Mouse (Mus musculus): ENCODE results near the gene Ptges3l. TPM values are rescaled to one million over a fixed set of nuclear protein-coding genes. Genes with fewer than 3 reads are reported as not detected.
"Not testable (repeated sequence)": the region's sequence is repeated elsewhere in the genome, so short reads cannot be mapped to it uniquely, and the experiment has no call there.

Gene Ptges3l
- polyA plus RNA-seq, 1 experiment from 2014 or later, result 75.3 TPM

- no peaks in the 10 kb centered on the region for H3K27me3 ChIP-seq (ENCODE audit: control insufficient read depth, insufficient read depth, low read length)
- ATAC-seq (replicated peaks; ENCODE audit: insufficient number of reproducible peaks, low FRiP score, low TSS enrichment), result no peak
These were observed 25.3 kb upstream of the Ptges3l start for GRCm38 (mm10) chr11:101450394-101450793.

GRCm38 (mm10) chr11:101449596-101449995 is 24.5 kb upstream of the Ptges3l start:
- H3K4me2 ChIP-seq; H3K9me3 ChIP-seq (replicated peaks; ENCODE audit: control insufficient read depth, low read length); H3K4me3 ChIP-seq (ENCODE audit: low read depth, low read length); H3K4me1 ChIP-seq (ENCODE audit: control insufficient read depth, insufficient read depth, low read length); H3K27me3 ChIP-seq (ENCODE audit: control insufficient read depth, insufficient read depth, low read length); ATAC-seq (replicated peaks; ENCODE audit: insufficient number of reproducible peaks, low FRiP score, low TSS enrichment); H3K9ac ChIP-seq (ENCODE audit: low read depth, low read length); H3K36me3 ChIP-seq (ENCODE audit: control insufficient read depth, insufficient read depth, low read length); H3K27ac ChIP-seq (ENCODE audit: low read depth, low read length): not testable (repeated sequence)
- WGBS (ENCODE audit: insufficient replicate concordance), result 79% methylated on average over 4 of the region's 4 CpGs

More at GRCm38 (mm10) chr11:101450394-101450793, 25.3 kb upstream of the Ptges3l start:
- no peak overlapping the region for H3K4me2 ChIP-seq
- no peak overlapping the region for H3K4me3 ChIP-seq (ENCODE audit: low read depth, low read length)
- H3K36me3 ChIP-seq (ENCODE audit: control insufficient read depth, insufficient read depth, low read length), result peaks cover 2% of the 10 kb centered on the region; the same call in 1 of the 2 replicates
- H3K27ac ChIP-seq (ENCODE audit: low read depth, low read length), result no peak overlapping the region
- WGBS (ENCODE audit: insufficient replicate concordance), result 85% methylated on average over 3 of the region's 3 CpGs
- H3K4me1 ChIP-seq (ENCODE audit: control insufficient read depth, insufficient read depth, low read length), result 0 out of 2 replicates have a peak, but pooled peaks cover 6% of the 10 kb centered on the region
- H3K9me3 ChIP-seq (replicated peaks; ENCODE audit: control insufficient read depth, low read length), result no peaks in the 10 kb centered on the region
- no peak overlapping the region for H3K9ac ChIP-seq (ENCODE audit: low read depth, low read length)

GRCm38 (mm10) chr11:101448899-101449298 is 23.8 kb upstream of the Ptges3l start:
- WGBS (ENCODE audit: insufficient replicate concordance), result 71% methylated on average over 4 of the region's 4 CpGs
- ATAC-seq (replicated peaks; ENCODE audit: insufficient number of reproducible peaks, low FRiP score, low TSS enrichment), result no peak

DNA sequence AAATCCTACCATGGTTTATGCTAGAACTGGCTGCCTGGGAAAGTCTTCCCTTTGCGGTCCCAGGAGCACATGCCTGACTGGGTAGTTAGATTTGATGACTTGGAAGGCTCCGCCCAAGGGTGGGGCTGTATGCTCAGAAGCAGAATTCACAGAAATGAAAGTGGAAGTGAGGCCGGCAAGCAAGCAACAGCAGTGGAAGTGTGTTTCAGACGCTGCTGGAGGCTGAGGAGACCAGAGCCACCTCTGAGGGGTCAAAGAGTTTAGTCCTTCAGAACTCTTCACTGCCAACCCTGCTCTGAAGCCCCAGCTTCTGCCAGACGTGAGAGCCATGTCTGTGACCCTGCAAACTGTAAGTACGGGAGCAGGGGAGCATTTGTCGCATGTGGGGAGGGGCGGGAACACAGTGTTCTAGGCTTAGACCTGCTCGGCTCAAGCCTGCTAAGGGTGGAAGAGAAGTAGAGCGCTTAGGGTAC is 23.2 kb upstream of the Ptges3l start, which contains the start of gene Ifi35:
Ifi35 (plus strand) TSS at position 134 of the 473 bp plus-strand sequence.
- ATAC-seq (replicated peaks; ENCODE audit: insufficient number of reproducible peaks, low FRiP score, low TSS enrichment), result peak; percentile 71
- peak within 1 kb of the TSS; percentile 63 for H3K4me2 ChIP-seq
- no peaks in the 10 kb centered on the region for H3K27me3 ChIP-seq (ENCODE audit: control insufficient read depth, insufficient read depth, low read length)
- H3K9ac ChIP-seq (ENCODE audit: low read depth, low read length), result peak within 1 kb of the TSS; percentile 74
- peaks cover 10% of the 10 kb centered on the region for H3K4me1 ChIP-seq (ENCODE audit: control insufficient read depth, insufficient read depth, low read length)
- H3K27ac ChIP-seq (ENCODE audit: low read depth, low read length), result peak within 1 kb of the TSS; percentile 62
- peaks cover 19% of the 10 kb centered on the region for H3K36me3 ChIP-seq (ENCODE audit: control insufficient read depth, insufficient read depth, low read length)
- peak within 1 kb of the TSS; percentile 50 for H3K4me3 ChIP-seq (ENCODE audit: low read depth, low read length)
- H3K9me3 ChIP-seq (replicated peaks; ENCODE audit: control insufficient read depth, low read length), result no peaks in the 10 kb centered on the region
- WGBS (ENCODE audit: insufficient replicate concordance), result 18% methylated on average over 10 of the region's 10 CpGs

More at GRCm38 (mm10) chr11:101448899-101449298, 23.8 kb upstream of the Ptges3l start:
- 0 out of 2 replicates have a peak overlapping the region, but pooled peaks have one; percentile 1 for H3K27ac ChIP-seq (ENCODE audit: low read depth, low read length)
- peak overlapping the region; percentile 74; the same call in 1 of the 2 replicates for H3K9ac ChIP-seq (ENCODE audit: low read depth, low read length)
- no peaks in the 10 kb centered on the region for H3K9me3 ChIP-seq (replicated peaks; ENCODE audit: control insufficient read depth, low read length)
- H3K27me3 ChIP-seq (ENCODE audit: control insufficient read depth, insufficient read depth, low read length), result no peaks in the 10 kb centered on the region
- H3K36me3 ChIP-seq (ENCODE audit: control insufficient read depth, insufficient read depth, low read length), result peaks cover 14% of the 10 kb centered on the region
- peak overlapping the region; percentile 50 for H3K4me3 ChIP-seq (ENCODE audit: low read depth, low read length)
- peaks cover 6% of the 10 kb centered on the region for H3K4me1 ChIP-seq (ENCODE audit: control insufficient read depth, insufficient read depth, low read length)
- peak overlapping the region; percentile 63 for H3K4me2 ChIP-seq

GRCm38 (mm10) chr11:101447786-101448185 is 22.7 kb upstream of the Ptges3l start:
- Histone ChIP-seq H3K27ac (ENCODE audit: low read depth, low read length) (peak overlapping the region; percentile 62; the same call in 1 of the 2 replicates), H3K9ac (ENCODE audit: low read depth, low read length) (no peak overlapping the region), H3K27me3 (ENCODE audit: control insufficient read depth, insufficient read depth, low read length) (no peaks in the 10 kb centered on the region), H3K4me2 (peak overlapping the region; percentile 63), H3K4me1 (ENCODE audit: control insufficient read depth, insufficient read depth, low read length) (peaks cover 10% of the 10 kb centered on the region), H3K9me3 (replicated peaks; ENCODE audit: control insufficient read depth, low read length) (no peaks in the 10 kb centered on the region), H3K4me3 (ENCODE audit: low read depth, low read length) (no peak overlapping the region), H3K36me3 (ENCODE audit: control insufficient read depth, insufficient read depth, low read length) (peaks cover 22% of the 10 kb centered on the region)
- no peak for ATAC-seq (replicated peaks; ENCODE audit: insufficient number of reproducible peaks, low FRiP score, low TSS enrichment)
- 82% methylated on average over 5 of the region's 5 CpGs for WGBS (ENCODE audit: insufficient replicate concordance)

DNA sequence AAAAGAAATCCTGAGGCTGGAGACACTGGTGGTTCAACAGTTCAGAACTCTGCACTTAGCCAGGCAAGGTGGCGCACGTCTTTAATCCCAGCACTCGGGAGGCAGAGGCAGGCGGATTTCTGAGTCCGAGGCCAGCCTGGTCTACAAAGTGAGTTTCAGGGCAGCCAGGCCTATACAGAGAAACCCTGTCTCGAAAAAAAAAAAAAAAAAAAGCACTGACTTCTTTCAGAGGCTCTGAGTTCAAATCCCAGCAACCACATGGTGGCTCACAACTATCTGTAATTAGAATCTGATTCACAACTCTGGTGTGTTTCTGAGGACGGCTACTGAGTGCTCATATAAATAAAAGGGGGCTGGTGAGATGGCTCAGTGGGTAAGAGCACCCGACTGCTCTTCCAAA is 21.7 kb upstream of the Ptges3l start:
- 89% methylated on average over 8 of the region's 8 CpGs for WGBS (ENCODE audit: insufficient replicate concordance)
- H3K4me1 ChIP-seq (ENCODE audit: control insufficient read depth, insufficient read depth, low read length); H3K4me3 ChIP-seq (ENCODE audit: low read depth, low read length); H3K27ac ChIP-seq (ENCODE audit: low read depth, low read length); H3K9ac ChIP-seq (ENCODE audit: low read depth, low read length); ATAC-seq (replicated peaks; ENCODE audit: insufficient number of reproducible peaks, low FRiP score, low TSS enrichment); H3K9me3 ChIP-seq (replicated peaks; ENCODE audit: control insufficient read depth, low read length); H3K4me2 ChIP-seq; H3K27me3 ChIP-seq (ENCODE audit: control insufficient read depth, insufficient read depth, low read length): not testable (repeated sequence)
- peaks cover 22% of the 10 kb centered on the region for H3K36me3 ChIP-seq (ENCODE audit: control insufficient read depth, insufficient read depth, low read length)

DNA sequence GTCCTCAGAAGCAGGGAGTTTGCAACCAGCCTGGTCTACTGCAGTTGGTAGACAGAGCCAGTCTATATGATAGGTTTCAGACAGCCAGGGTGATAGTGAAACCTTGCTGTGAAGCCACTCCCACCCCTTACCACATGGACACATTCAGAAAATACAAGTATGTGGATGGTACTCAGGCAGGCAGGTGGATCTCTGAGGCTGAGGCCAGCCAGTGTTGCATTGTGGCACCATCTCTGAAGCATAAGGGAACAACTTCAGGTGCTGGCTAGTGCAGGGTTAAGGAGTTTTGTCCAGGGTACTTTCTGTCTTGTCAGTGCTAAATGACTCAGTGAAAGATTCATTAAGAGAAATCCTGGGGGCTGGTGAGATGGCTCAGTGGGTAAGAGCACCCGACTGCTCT is 21.2 kb upstream of the Ptges3l start:
- no peak overlapping the region for H3K27ac ChIP-seq (ENCODE audit: low read depth, low read length)
- no peak for ATAC-seq (replicated peaks; ENCODE audit: insufficient number of reproducible peaks, low FRiP score, low TSS enrichment)

DNA sequence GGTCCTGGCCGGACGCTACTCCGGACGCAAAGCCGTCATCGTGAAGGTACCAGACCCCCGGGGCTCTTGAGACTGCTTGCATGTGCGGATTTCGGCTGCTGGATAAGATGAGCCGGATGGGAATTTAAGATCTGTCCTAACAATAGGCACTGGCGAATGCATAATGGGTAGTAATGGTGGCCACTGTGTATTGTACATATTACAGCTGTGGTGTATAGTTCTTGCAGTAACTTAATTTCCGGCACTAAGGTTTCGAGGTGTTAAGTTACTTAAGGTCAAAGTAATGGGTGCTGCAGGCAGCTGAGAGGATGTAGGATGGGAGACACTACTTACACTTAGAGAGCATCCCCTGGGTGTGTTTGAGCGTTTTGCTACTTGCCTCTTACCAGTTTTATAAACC is 17.6 kb upstream of the Ptges3l start:
- H3K4me2 ChIP-seq, result peak overlapping the region; percentile 94
- peak overlapping the region; percentile 94 for H3K27ac ChIP-seq (ENCODE audit: low read depth, low read length)
- H3K4me1 ChIP-seq (ENCODE audit: control insufficient read depth, insufficient read depth, low read length), result peaks cover 4% of the 10 kb centered on the region
- ATAC-seq (replicated peaks; ENCODE audit: insufficient number of reproducible peaks, low FRiP score, low TSS enrichment), result no peak
- H3K27me3 ChIP-seq (ENCODE audit: control insufficient read depth, insufficient read depth, low read length), result no peaks in the 10 kb centered on the region
- peaks cover 22% of the 10 kb centered on the region for H3K36me3 ChIP-seq (ENCODE audit: control insufficient read depth, insufficient read depth, low read length)
- peak overlapping the region; percentile 93 for H3K9ac ChIP-seq (ENCODE audit: low read depth, low read length)
- H3K9me3 ChIP-seq (replicated peaks; ENCODE audit: control insufficient read depth, low read length), result no peaks in the 10 kb centered on the region
- H3K4me3 ChIP-seq (ENCODE audit: low read depth, low read length), result peak overlapping the region; percentile 79
- 1% methylated on average over 14 of the region's 14 CpGs for WGBS (ENCODE audit: insufficient replicate concordance)

More for the DNA sequence above, 21.2 kb upstream of the Ptges3l start:
- no peak overlapping the region for H3K4me2 ChIP-seq
- H3K9me3 ChIP-seq (replicated peaks; ENCODE audit: control insufficient read depth, low read length), result no peaks in the 10 kb centered on the region
- H3K4me3 ChIP-seq (ENCODE audit: low read depth, low read length), result no peak overlapping the region
- H3K36me3 ChIP-seq (ENCODE audit: control insufficient read depth, insufficient read depth, low read length), result peaks cover 22% of the 10 kb centered on the region
- peaks cover 10% of the 10 kb centered on the region for H3K4me1 ChIP-seq (ENCODE audit: control insufficient read depth, insufficient read depth, low read length)
- H3K9ac ChIP-seq (ENCODE audit: low read depth, low read length), result no peak overlapping the region
- 65% methylated on average over 1 of the region's 1 CpGs for WGBS (ENCODE audit: insufficient replicate concordance)
- no peaks in the 10 kb centered on the region for H3K27me3 ChIP-seq (ENCODE audit: control insufficient read depth, insufficient read depth, low read length)

Measured in heart, embryonic 11.5 days (tissue).